Mouse (Mus musculus): ENCODE measurements around the gene Gm42715. TPM values are rescaled to one million over a fixed set of nuclear protein-coding genes. Genes with fewer than 3 reads are reported as not detected.

The Gm42715 gene
- polyA plus RNA-seq, 1 experiment from 2014 or later: 11.5 TPM

DNA sequence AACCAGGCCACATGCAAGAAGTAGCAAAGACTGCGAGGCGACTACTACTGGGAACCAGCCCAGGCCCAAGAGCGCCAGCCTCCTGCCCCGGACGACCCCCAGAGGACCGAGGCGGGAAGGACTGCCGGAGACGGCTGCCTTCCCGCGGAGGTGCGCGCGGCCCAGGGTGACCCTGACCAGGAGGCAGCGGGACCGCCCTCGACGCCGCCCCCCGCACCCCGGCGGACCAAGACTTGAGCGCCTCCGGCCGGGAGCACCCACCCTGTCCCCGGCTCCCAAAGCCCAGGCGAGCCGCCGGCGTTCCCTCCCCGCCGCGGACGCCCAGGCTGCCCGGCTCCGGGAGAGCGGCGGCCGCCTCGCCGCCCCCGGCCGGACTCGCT is 95.1 kb downstream of the Gm42715 start:
- Histone ChIP-seq H3K27ac (peak overlapping the region; percentile 84), H3K27me3 (replicated peaks) (no peaks in the 10 kb centered on the region), H3K36me3 (peaks cover 34% of the 10 kb centered on the region), H3K4me1 (replicated peaks) (peaks cover 10% of the 10 kb centered on the region), H3K9me3 (no peaks in the 10 kb centered on the region), H3K9ac (peak overlapping the region; percentile 94), H3K4me2 (replicated peaks) (peak overlapping the region; percentile 79), H3K4me3 (replicated peaks) (peak overlapping the region; percentile 98)
- WGBS: under 1% methylated on average over 40 of the region's 44 CpGs
- ATAC-seq: peak; percentile 86

DNA sequence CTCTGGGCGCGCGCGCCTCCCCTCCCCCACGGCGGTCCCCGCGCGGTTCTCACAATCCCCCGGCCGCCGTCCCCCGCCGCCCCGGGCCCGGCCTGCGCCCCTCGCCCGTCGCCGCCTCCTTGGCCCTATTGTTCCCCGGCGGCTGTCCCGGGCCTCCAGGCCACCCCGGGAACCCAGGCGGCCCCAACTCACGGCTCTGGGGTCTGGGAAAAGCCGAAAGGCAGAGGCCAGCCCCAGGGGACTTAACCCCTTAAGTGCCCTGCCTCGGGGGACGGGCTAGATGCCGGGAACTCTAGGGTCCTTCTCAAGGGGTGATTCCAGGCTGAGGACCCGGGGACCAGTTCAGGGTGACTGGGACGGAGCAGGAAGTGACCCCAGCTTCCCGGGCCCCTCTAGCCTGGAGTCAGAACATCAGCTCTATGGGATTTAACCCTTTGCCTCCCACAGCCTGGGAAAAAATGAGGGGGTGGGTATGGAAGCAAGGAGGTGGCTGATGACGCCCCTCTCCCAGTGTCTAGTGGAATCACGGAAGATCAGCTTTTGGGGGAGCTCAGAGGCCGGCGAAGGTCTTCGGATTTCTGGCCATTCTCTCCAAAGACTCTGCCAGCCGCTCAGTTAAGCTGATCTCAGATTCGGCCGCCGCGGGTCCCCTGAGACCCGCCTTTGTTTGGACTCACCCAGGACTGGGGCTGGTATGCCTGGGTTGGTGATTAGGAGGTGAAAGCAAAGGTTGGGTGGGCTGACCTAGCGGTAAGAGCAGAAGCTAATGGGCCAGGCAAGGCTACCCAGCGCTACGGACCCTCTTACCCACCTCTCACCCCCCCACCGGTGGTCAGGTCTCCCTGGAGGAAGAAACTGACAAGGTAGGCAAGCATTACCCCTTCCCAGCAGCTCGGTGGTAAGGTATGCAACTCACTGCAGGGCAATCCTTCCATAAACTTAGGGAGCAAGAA is 95.8 kb downstream of the Gm42715 start, which contains the start of gene Zfp629:
TSS of gene Zfp629 (minus strand) at position 907 of the 953 bp plus-strand sequence.
- Histone ChIP-seq H3K4me2 (replicated peaks) (peak within 1 kb of the TSS; percentile 79), H3K27me3 (replicated peaks) (no peaks in the 10 kb centered on the region), H3K4me3 (replicated peaks) (peak within 1 kb of the TSS; percentile 98), H3K4me1 (replicated peaks) (peaks cover 10% of the 10 kb centered on the region), H3K9me3 (no peaks in the 10 kb centered on the region), H3K27ac (peak within 1 kb of the TSS; percentile 84), H3K9ac (peak within 1 kb of the TSS; percentile 94), H3K36me3 (peaks cover 28% of the 10 kb centered on the region)
- peak; percentile 90 for ATAC-seq
- WGBS: 1% methylated on average over 49 of the region's 50 CpGs

DNA sequence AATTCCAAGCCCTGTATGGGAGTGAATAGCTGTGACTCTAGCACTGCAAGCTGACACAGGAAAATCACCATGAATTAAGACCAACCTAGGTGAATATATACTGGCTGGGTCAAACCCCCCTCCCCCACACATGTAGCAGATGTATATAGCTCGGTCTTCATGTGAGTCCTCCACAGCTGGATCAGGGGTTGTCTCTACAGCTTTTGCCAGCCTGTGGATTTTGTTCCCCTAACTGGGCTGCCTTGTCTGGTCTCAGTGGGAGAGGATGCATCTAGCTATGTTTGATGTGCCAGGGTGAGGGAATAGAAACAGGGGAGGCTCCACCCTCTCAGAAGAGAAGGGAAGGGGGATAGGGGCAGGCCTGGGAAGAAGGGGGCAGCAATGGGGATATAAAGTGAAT is 97.0 kb downstream of the Gm42715 start:
- peaks cover 10% of the 10 kb centered on the region for H3K4me1 ChIP-seq (replicated peaks)
- WGBS: 62% methylated on average over 1 of the region's 1 CpGs
- ATAC-seq: no peak
- H3K27ac ChIP-seq: no peak overlapping the region
- no peaks in the 10 kb centered on the region for H3K27me3 ChIP-seq (replicated peaks)
- no peak overlapping the region for H3K4me3 ChIP-seq (replicated peaks)
- no peaks in the 10 kb centered on the region for H3K9me3 ChIP-seq
- H3K9ac ChIP-seq: no peak overlapping the region
- H3K4me2 ChIP-seq (replicated peaks): no peak overlapping the region
- peaks cover 16% of the 10 kb centered on the region for H3K36me3 ChIP-seq

Other genes with a start within 250 kb of the Gm42715 start
- gene Sephs2, start 245.5 kb upstream of the Gm42715 start, polyA plus RNA-seq (2015; fragmentation: Nextera tagmentation; extraction: Ambion mirVana): 205 and 233 TPM in 2 replicates
- gene Itgal, start 223.3 kb upstream of the Gm42715 start, polyA plus RNA-seq (2015; fragmentation: Nextera tagmentation; extraction: Ambion mirVana): 2.0 and 2.5 TPM in 2 replicates
- gene Zfp768, start 174.0 kb upstream of the Gm42715 start, polyA plus RNA-seq (2015; fragmentation: Nextera tagmentation; extraction: Ambion mirVana): 18.9 and 19.9 TPM in 2 replicates
- gene Zfp747, start 143.5 kb upstream of the Gm42715 start, polyA plus RNA-seq (2015; fragmentation: Nextera tagmentation; extraction: Ambion mirVana): 10.5 and 11.5 TPM in 2 replicates
- 6.3 TPM in 2 replicates for gene 9130019O22Rik, start 132.4 kb upstream of the Gm42715 start, polyA plus RNA-seq (2015; fragmentation: Nextera tagmentation; extraction: Ambion mirVana)
- 8.0 and 9.3 TPM in 2 replicates for gene E430018J23Rik, start 126.0 kb upstream of the Gm42715 start, polyA plus RNA-seq (2015; fragmentation: Nextera tagmentation; extraction: Ambion mirVana)
- gene Zfp764, start 112.8 kb upstream of the Gm42715 start, polyA plus RNA-seq (2015; fragmentation: Nextera tagmentation; extraction: Ambion mirVana): 7.5 and 8.3 TPM in 2 replicates
- gene Zfp688, start 97.5 kb upstream of the Gm42715 start, polyA plus RNA-seq (2015; fragmentation: Nextera tagmentation; extraction: Ambion mirVana): 22.6 and 24.8 TPM in 2 replicates
- 5.6 and 5.9 TPM in 2 replicates for gene Zfp689, start 70.4 kb upstream of the Gm42715 start, polyA plus RNA-seq (2015; fragmentation: Nextera tagmentation; extraction: Ambion mirVana)
- gene Prr14, start 60.0 kb upstream of the Gm42715 start, polyA plus RNA-seq (2015; fragmentation: Nextera tagmentation; extraction: Ambion mirVana): 36.0 and 37.4 TPM in 2 replicates
- 8.9 and 9.2 TPM in 2 replicates for gene Fbrs, start 40.4 kb upstream of the Gm42715 start, polyA plus RNA-seq (2015; fragmentation: Nextera tagmentation; extraction: Ambion mirVana)
- 37.6 and 37.9 TPM in 2 replicates for gene Srcap, start 7.6 kb upstream of the Gm42715 start, polyA plus RNA-seq (2015; fragmentation: Nextera tagmentation; extraction: Ambion mirVana)
- 5.5 and 5.6 TPM in 2 replicates for gene Tmem265, start 41.8 kb downstream of the Gm42715 start, polyA plus RNA-seq (2015; fragmentation: Nextera tagmentation; extraction: Ambion mirVana)
- gene Phkg2, start 53.8 kb downstream of the Gm42715 start, polyA plus RNA-seq (2015; fragmentation: Nextera tagmentation; extraction: Ambion mirVana): 34.3 TPM in 2 replicates
- 4.1 and 4.9 TPM in 2 replicates for gene Ccdc189, start 69.0 kb downstream of the Gm42715 start, polyA plus RNA-seq (2015; fragmentation: Nextera tagmentation; extraction: Ambion mirVana)
- gene Rnf40, start 69.2 kb downstream of the Gm42715 start, polyA plus RNA-seq (2015; fragmentation: Nextera tagmentation; extraction: Ambion mirVana): 37.4 and 37.7 TPM in 2 replicates
- gene Zfp629, start 96.2 kb downstream of the Gm42715 start, polyA plus RNA-seq (2015; fragmentation: Nextera tagmentation; extraction: Ambion mirVana): 8.8 and 9.4 TPM in 2 replicates
- gene Bcl7c, start 189.3 kb downstream of the Gm42715 start, polyA plus RNA-seq (2015; fragmentation: Nextera tagmentation; extraction: Ambion mirVana): 48.1 and 52.8 TPM in 2 replicates
- 9.4 and 10.5 TPM in 2 replicates for gene Ctf1, start 193.2 kb downstream of the Gm42715 start, polyA plus RNA-seq (2015; fragmentation: Nextera tagmentation; extraction: Ambion mirVana)
- gene Ctf2, start 212.6 kb downstream of the Gm42715 start, polyA plus RNA-seq (2015; fragmentation: Nextera tagmentation; extraction: Ambion mirVana): 0.13 and 0.29 TPM in 2 replicates
- 3.2 and 4.3 TPM in 2 replicates for gene Fbxl19, start 225.0 kb downstream of the Gm42715 start, polyA plus RNA-seq (2015; fragmentation: Nextera tagmentation; extraction: Ambion mirVana)

All from intestine, embryonic 15.5 days (tissue).